Mouse (Mus musculus): ENCODE measurements around the gene Tuba1c. TPM values are rescaled to one million over a fixed set of nuclear protein-coding genes. Genes with fewer than 3 reads are reported as not detected.

Gene Tuba1c
- polyA plus RNA-seq, 1 experiment from 2014 or later, result 202 TPM

- peaks cover 26% of the 10 kb centered on the region for H3K4me1 ChIP-seq (replicated peaks; ENCODE audit: control insufficient read depth, insufficient read depth, low read length)
- 66% methylated on average over 7 of the region's 7 CpGs for WGBS
- DNase-seq (ENCODE audit: low spot score) (no peak), ATAC-seq (replicated peaks; ENCODE audit: low FRiP score) (no peak)
- no peak overlapping the region for H3K4me3 ChIP-seq (ENCODE audit: low read depth, low read length)
- H3K27me3 ChIP-seq (replicated peaks; ENCODE audit: control insufficient read depth, insufficient read depth, low read length), result no peaks in the 10 kb centered on the region
- H3K27ac ChIP-seq (ENCODE audit: low read depth, low read length), result no peak overlapping the region
- no peak overlapping the region for H3K9ac ChIP-seq (ENCODE audit: low read depth, low read length)
- no peak overlapping the region for H3K4me2 ChIP-seq
- no peaks in the 10 kb centered on the region for H3K9me3 ChIP-seq (ENCODE audit: control insufficient read depth, low read length)
- no peaks in the 10 kb centered on the region for H3K36me3 ChIP-seq (ENCODE audit: control insufficient read depth, insufficient read depth, low read length)
These were observed 42.5 kb upstream of the Tuba1c start for GRCm38 (mm10) chr15:98987077-98987630.

DNA sequence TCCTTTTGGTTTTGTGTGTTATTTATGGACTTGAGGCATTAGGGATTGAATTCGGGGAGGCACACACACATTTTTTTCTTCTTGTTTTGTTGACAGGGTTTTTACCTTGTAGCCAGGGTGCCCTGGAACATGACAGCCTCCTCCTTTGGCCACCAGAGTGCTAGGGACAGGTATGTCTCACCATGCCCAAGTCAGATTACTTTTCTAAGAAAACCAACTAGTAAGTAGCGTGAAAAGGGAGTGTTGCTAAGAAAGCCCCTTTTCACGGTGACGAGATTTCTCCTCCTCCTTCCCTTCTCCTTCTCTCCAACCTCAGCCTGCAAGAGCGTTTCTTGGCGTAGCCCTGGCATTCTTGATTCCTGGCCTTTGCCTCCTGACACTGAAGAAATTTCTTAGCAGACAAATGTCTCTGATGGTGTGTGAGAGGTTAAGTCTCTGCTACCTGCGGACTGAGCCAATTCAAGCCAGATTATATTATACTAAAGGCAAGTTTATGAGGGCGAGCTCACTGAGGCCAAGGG is 42.0 kb upstream of the Tuba1c start:
- no peak overlapping the region for H3K4me3 ChIP-seq (ENCODE audit: low read depth, low read length)
- H3K4me2 ChIP-seq, result no peak overlapping the region
- H3K27ac ChIP-seq (ENCODE audit: low read depth, low read length), result no peak overlapping the region
- H3K9me3 ChIP-seq (ENCODE audit: control insufficient read depth, low read length), result no peaks in the 10 kb centered on the region
- H3K36me3 ChIP-seq (ENCODE audit: control insufficient read depth, insufficient read depth, low read length), result no peaks in the 10 kb centered on the region
- 72% methylated on average over 8 of the region's 8 CpGs for WGBS
- ATAC-seq (replicated peaks; ENCODE audit: low FRiP score) (no peak), DNase-seq (ENCODE audit: low spot score) (no peak)
- peaks cover 30% of the 10 kb centered on the region for H3K4me1 ChIP-seq (replicated peaks; ENCODE audit: control insufficient read depth, insufficient read depth, low read length)
- no peak overlapping the region for H3K9ac ChIP-seq (ENCODE audit: low read depth, low read length)
- no peaks in the 10 kb centered on the region for H3K27me3 ChIP-seq (replicated peaks; ENCODE audit: control insufficient read depth, insufficient read depth, low read length)

- Histone ChIP-seq H3K4me3 (ENCODE audit: low read depth, low read length) (no peak overlapping the region), H3K9me3 (ENCODE audit: control insufficient read depth, low read length) (no peaks in the 10 kb centered on the region), H3K36me3 (ENCODE audit: control insufficient read depth, insufficient read depth, low read length) (no peaks in the 10 kb centered on the region), H3K4me2 (no peak overlapping the region), H3K9ac (ENCODE audit: low read depth, low read length) (no peak overlapping the region), H3K27ac (ENCODE audit: low read depth, low read length) (no peak overlapping the region), H3K4me1 (replicated peaks; ENCODE audit: control insufficient read depth, insufficient read depth, low read length) (peaks cover 25% of the 10 kb centered on the region), H3K27me3 (replicated peaks; ENCODE audit: control insufficient read depth, insufficient read depth, low read length) (no peaks in the 10 kb centered on the region)
- no peak for DNase-seq (ENCODE audit: low spot score)
- WGBS, result 74% methylated on average over 3 of the region's 3 CpGs
- ATAC-seq (replicated peaks; ENCODE audit: low FRiP score), result no peak
These were observed 40.9 kb upstream of the Tuba1c start for GRCm38 (mm10) chr15:98988787-98989186.

- Histone ChIP-seq H3K27me3 (replicated peaks; ENCODE audit: control insufficient read depth, insufficient read depth, low read length) (no peaks in the 10 kb centered on the region), H3K36me3 (ENCODE audit: control insufficient read depth, insufficient read depth, low read length) (no peaks in the 10 kb centered on the region), H3K4me1 (replicated peaks; ENCODE audit: control insufficient read depth, insufficient read depth, low read length) (peaks cover 19% of the 10 kb centered on the region), H3K4me2 (no peak overlapping the region), H3K4me3 (ENCODE audit: low read depth, low read length) (no peak overlapping the region), H3K9ac (ENCODE audit: low read depth, low read length) (no peak overlapping the region), H3K9me3 (ENCODE audit: control insufficient read depth, low read length) (no peaks in the 10 kb centered on the region), H3K27ac (ENCODE audit: low read depth, low read length) (no peak overlapping the region)
- 52% methylated on average over 12 of the region's 12 CpGs for WGBS
- ATAC-seq (replicated peaks; ENCODE audit: low FRiP score), result no peak
- no peak for DNase-seq (ENCODE audit: low spot score)
These were observed 39.8 kb upstream of the Tuba1c start for GRCm38 (mm10) chr15:98989701-98990430.

DNA sequence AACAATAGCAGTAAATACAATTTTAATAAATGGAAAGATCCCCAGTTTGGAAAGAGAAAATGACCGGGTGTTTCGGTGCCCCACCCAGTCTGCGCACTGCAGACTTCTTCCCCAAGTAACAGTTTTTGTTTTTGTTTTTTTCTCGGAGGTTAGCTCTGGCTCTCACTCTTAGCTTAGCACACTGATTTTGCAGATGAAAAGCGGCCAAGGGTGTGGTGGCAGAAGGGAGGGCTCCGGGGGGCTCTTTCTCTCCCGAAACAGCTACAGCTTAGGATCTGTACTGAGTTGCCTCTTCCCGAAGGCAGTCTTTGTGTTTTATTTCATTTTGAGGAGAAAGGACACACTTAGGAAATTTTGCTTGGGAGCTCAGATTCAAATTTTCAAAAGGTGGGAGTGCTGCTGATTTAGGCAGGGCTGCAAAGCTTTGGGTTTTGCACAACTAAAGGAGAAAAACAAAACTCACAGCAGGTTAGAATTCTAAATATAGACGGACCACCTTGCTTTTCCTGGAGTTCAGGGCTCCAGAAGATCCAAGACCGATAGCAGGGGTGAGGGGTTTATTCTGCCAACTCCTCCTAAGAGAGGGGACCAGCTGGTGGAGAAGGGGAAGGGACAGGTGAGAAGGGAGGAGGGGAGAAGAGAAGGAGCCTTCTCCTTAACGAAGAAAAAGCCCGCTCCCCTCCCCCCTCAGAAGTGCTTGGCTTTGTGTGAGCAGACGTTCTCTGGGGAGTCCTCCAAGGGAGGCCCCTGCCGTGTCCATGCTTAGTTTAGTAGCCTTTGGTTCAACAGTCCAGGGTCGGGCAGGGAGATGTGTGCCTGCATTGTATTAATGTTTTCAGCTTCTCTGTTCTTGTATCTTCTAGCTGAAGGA is 38.8 kb upstream of the Tuba1c start:
- no peak overlapping the region for H3K4me2 ChIP-seq
- H3K27ac ChIP-seq (ENCODE audit: low read depth, low read length), result no peak overlapping the region
- no peaks in the 10 kb centered on the region for H3K27me3 ChIP-seq (replicated peaks; ENCODE audit: control insufficient read depth, insufficient read depth, low read length)
- WGBS, result 48% methylated on average over 15 of the region's 15 CpGs
- H3K4me3 ChIP-seq (ENCODE audit: low read depth, low read length), result no peak overlapping the region
- no peaks in the 10 kb centered on the region for H3K9me3 ChIP-seq (ENCODE audit: control insufficient read depth, low read length)
- DNase-seq (ENCODE audit: low spot score), result no peak
- no peak for ATAC-seq (replicated peaks; ENCODE audit: low FRiP score)
- peaks cover 18% of the 10 kb centered on the region for H3K4me1 ChIP-seq (replicated peaks; ENCODE audit: control insufficient read depth, insufficient read depth, low read length)
- peak overlapping the region; percentile 15; the same call in 1 of the 2 replicates for H3K9ac ChIP-seq (ENCODE audit: low read depth, low read length)
- H3K36me3 ChIP-seq (ENCODE audit: control insufficient read depth, insufficient read depth, low read length), result no peaks in the 10 kb centered on the region

DNA sequence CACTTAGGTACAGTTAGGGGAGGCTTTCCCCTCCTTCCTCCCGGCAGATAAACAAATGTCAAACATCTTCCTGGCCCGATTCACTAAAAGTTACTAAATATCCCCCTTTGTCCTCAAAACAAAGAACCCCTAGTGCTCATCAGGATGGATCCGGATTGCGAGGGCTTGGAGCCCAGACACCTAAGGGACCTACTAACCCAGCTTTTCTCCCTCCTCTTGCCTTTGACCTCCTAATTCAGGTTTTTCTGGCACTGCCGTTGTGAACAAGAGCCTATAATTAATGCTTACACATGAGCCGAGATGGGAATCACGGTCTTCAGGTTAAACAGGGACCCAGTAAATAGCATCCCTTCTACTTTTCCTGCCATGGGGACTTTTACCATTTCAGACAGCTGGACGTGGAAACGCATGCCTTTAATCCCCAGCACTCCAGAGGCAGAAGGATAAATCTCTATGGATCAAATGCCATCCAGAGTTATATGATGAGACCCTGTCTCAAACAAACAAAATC is 38.1 kb upstream of the Tuba1c start:
- Histone ChIP-seq H3K4me3 (ENCODE audit: low read depth, low read length) (no peak overlapping the region), H3K4me1 (replicated peaks; ENCODE audit: control insufficient read depth, insufficient read depth, low read length) (peaks cover 18% of the 10 kb centered on the region), H3K9ac (ENCODE audit: low read depth, low read length) (no peak overlapping the region; the same call in 1 of the 2 replicates), H3K9me3 (ENCODE audit: control insufficient read depth, low read length) (no peaks in the 10 kb centered on the region), H3K27ac (ENCODE audit: low read depth, low read length) (no peak overlapping the region), H3K36me3 (ENCODE audit: control insufficient read depth, insufficient read depth, low read length) (no peaks in the 10 kb centered on the region), H3K4me2 (no peak overlapping the region), H3K27me3 (replicated peaks; ENCODE audit: control insufficient read depth, insufficient read depth, low read length) (no peaks in the 10 kb centered on the region)
- DNase-seq (ENCODE audit: low spot score) (no peak), ATAC-seq (replicated peaks; ENCODE audit: low FRiP score) (no peak)
- WGBS, result 52% methylated on average over 9 of the region's 9 CpGs

GRCm38 (mm10) chr15:98992086-98992912 is 37.4 kb upstream of the Tuba1c start:
- peak; percentile 50; the same call in 1 of the 2 replicates for ATAC-seq (replicated peaks; ENCODE audit: low FRiP score)

More at GRCm38 (mm10) chr15:98992086-98992912, 37.4 kb upstream of the Tuba1c start:
- Histone ChIP-seq H3K9me3 (ENCODE audit: control insufficient read depth, low read length) (no peaks in the 10 kb centered on the region), H3K36me3 (ENCODE audit: control insufficient read depth, insufficient read depth, low read length) (no peaks in the 10 kb centered on the region), H3K27ac (ENCODE audit: low read depth, low read length) (peak overlapping the region; percentile 96; the same call in 1 of the 2 replicates), H3K4me2 (peak overlapping the region; percentile 91), H3K9ac (ENCODE audit: low read depth, low read length) (peak overlapping the region; percentile 86), H3K27me3 (replicated peaks; ENCODE audit: control insufficient read depth, insufficient read depth, low read length) (no peaks in the 10 kb centered on the region), H3K4me1 (replicated peaks; ENCODE audit: control insufficient read depth, insufficient read depth, low read length) (peaks cover 18% of the 10 kb centered on the region), H3K4me3 (ENCODE audit: low read depth, low read length) (peak overlapping the region; percentile 51)
- DNase-seq (ENCODE audit: low spot score), result no peak
- 29% methylated on average over 17 of the region's 17 CpGs for WGBS
